Mouse (Mus musculus) liver, embryonic 12.5 days (tissue): ENCODE measurements around the gene Ush2a. TPM values are rescaled to one million over a fixed set of nuclear protein-coding genes. Genes with fewer than 3 reads are reported as not detected.

Source experiments
- ATAC-seq: fragments of 200-750 bp; cut with Nextera tagmentation; 2 replicates; pipeline ENCODE4 v1.8.0; 2017; ENCODE audit warnings: moderate number of reproducible peaks, mild to moderate bottlenecking, moderate library complexity
- H3K27ac ChIP-seq: fragments of 300-500 bp; sonication (generic); 2 replicates; pipeline ENCODE4 v1.5.1; 2016; ENCODE audit warnings: mild to moderate bottlenecking
- H3K27me3 ChIP-seq: fragments of 300-500 bp; sonication (generic); replicated peaks from 2 replicates; pipeline ENCODE4 v1.6.1; 2016; ENCODE audit warnings: mild to moderate bottlenecking, moderate library complexity
- H3K36me3 ChIP-seq: fragments of 300-500 bp; sonication (generic); 2 replicates; pipeline ENCODE4 v1.6.1; 2016; ENCODE audit warnings: mild to moderate bottlenecking, moderate library complexity
- H3K4me1 ChIP-seq: fragments of 300-500 bp; sonication (generic); 2 replicates; pipeline ENCODE4 v1.6.1; 2016
- H3K4me2 ChIP-seq: fragments of 300-500 bp; sonication (generic); 2 replicates; pipeline ENCODE4 v1.6.1; 2016; ENCODE audit warnings: mild to moderate bottlenecking, moderate library complexity
- H3K4me3 ChIP-seq: fragments of 300-500 bp; sonication (generic); 2 replicates; pipeline ENCODE4 v1.5.1; 2016; ENCODE audit warnings: mild to moderate bottlenecking, moderate library complexity
- H3K9ac ChIP-seq: fragments of 300-500 bp; sonication (generic); 2 replicates; pipeline ENCODE4 v1.6.1; 2016; ENCODE audit warnings: mild to moderate bottlenecking, moderate library complexity
- H3K9me3 ChIP-seq: fragments of 300-500 bp; sonication (generic); replicated peaks from 2 replicates; pipeline ENCODE4 v1.6.1; 2016; ENCODE audit warnings: mild to moderate bottlenecking, moderate library complexity
- WGBS: fragments of 180-500 bp; shearing (Covaris S2); methylation state at CpG from one replicate; pipeline ENCODE4 v1.1.7; 2016; ENCODE audit not compliant: insufficient replicate concordance; 5-methylcytosine and 5-hydroxymethylcytosine counted together
- polyA plus RNA-seq: library from polyadenylated mRNA; unstranded; fragments of >200 nt; fragmentation: Nextera tagmentation; extraction: Ambion mirVana; gene quantifications from 2 replicates; pipeline ENCODE4 v1.2.1, GENCODE M21; 2016

Ush2a gene
- polyA plus RNA-seq, 1 experiment from 2014 or later, result 0.06 TPM

- WGBS, result 78% methylated on average over 5 of the region's 5 CpGs
- Histone ChIP-seq H3K36me3 (no peaks in the 10 kb centered on the region), H3K9ac (no peak overlapping the region), H3K27ac (no peak overlapping the region), H3K4me3 (no peak overlapping the region), H3K27me3 (no peaks in the 10 kb centered on the region), H3K4me2 (no peak overlapping the region), H3K9me3 (no peaks in the 10 kb centered on the region), H3K4me1 (no peaks in the 10 kb centered on the region)
- no peak for ATAC-seq
These were observed 243.1 kb downstream of the Ush2a start for GRCm38 (mm10) chr1:188504958-188505357.

- Histone ChIP-seq H3K4me1 (no peaks in the 10 kb centered on the region), H3K9ac (no peak overlapping the region), H3K4me2 (no peak overlapping the region), H3K36me3 (no peaks in the 10 kb centered on the region), H3K9me3 (no peaks in the 10 kb centered on the region), H3K27ac (no peak overlapping the region), H3K4me3 (no peak overlapping the region), H3K27me3 (no peaks in the 10 kb centered on the region)
- no peak for ATAC-seq
- 70% methylated on average over 8 of the region's 8 CpGs for WGBS
These were observed 257.0 kb downstream of the Ush2a start for GRCm38 (mm10) chr1:188518792-188519191.

- no peak for ATAC-seq
- Histone ChIP-seq H3K27ac (no peak overlapping the region), H3K4me1 (no peaks in the 10 kb centered on the region), H3K4me2 (no peak overlapping the region), H3K36me3 (no peaks in the 10 kb centered on the region), H3K9me3 (no peaks in the 10 kb centered on the region), H3K4me3 (no peak overlapping the region), H3K9ac (no peak overlapping the region), H3K27me3 (no peaks in the 10 kb centered on the region)
- WGBS, result 56% methylated on average over 3 of the region's 3 CpGs
These were observed 265.6 kb downstream of the Ush2a start for GRCm38 (mm10) chr1:188527451-188527850.

GRCm38 (mm10) chr1:188529606-188530131 is 267.8 kb downstream of the Ush2a start:
- WGBS, result 80% methylated on average over 6 of the region's 6 CpGs
- no peak overlapping the region for H3K4me2 ChIP-seq
- H3K4me3 ChIP-seq, result no peak overlapping the region
- no peaks in the 10 kb centered on the region for H3K4me1 ChIP-seq
- no peaks in the 10 kb centered on the region for H3K36me3 ChIP-seq
- no peak overlapping the region for H3K27ac ChIP-seq
- no peak for ATAC-seq
- H3K9ac ChIP-seq, result no peak overlapping the region
- H3K27me3 ChIP-seq, result no peaks in the 10 kb centered on the region
- no peaks in the 10 kb centered on the region for H3K9me3 ChIP-seq

GRCm38 (mm10) chr1:188537021-188537420 is 275.2 kb downstream of the Ush2a start:
- H3K27ac ChIP-seq, result no peak overlapping the region
- WGBS, result 65% methylated on average over 1 of the region's 1 CpGs
- H3K27me3 ChIP-seq, result no peaks in the 10 kb centered on the region
- no peaks in the 10 kb centered on the region for H3K9me3 ChIP-seq
- no peak overlapping the region for H3K9ac ChIP-seq
- H3K4me1 ChIP-seq, result no peaks in the 10 kb centered on the region
- H3K4me3 ChIP-seq, result no peak overlapping the region
- no peak overlapping the region for H3K4me2 ChIP-seq
- ATAC-seq, result no peak
- no peaks in the 10 kb centered on the region for H3K36me3 ChIP-seq

- Histone ChIP-seq H3K9me3 (no peaks in the 10 kb centered on the region), H3K27ac (no peak overlapping the region), H3K9ac (no peak overlapping the region), H3K4me1 (no peaks in the 10 kb centered on the region), H3K36me3 (no peaks in the 10 kb centered on the region), H3K27me3 (no peaks in the 10 kb centered on the region), H3K4me3 (no peak overlapping the region), H3K4me2 (no peak overlapping the region)
- 81% methylated on average over 5 of the region's 5 CpGs for WGBS
- ATAC-seq, result 0 out of 2 replicates have a peak, but pooled peaks have one; percentile 13
These were observed 277.8 kb downstream of the Ush2a start for GRCm38 (mm10) chr1:188539621-188540020.

GRCm38 (mm10) chr1:188541492-188541891 is 279.7 kb downstream of the Ush2a start:
- Histone ChIP-seq H3K9me3 (no peaks in the 10 kb centered on the region), H3K27ac (no peak overlapping the region), H3K4me2 (no peak overlapping the region), H3K4me1 (no peaks in the 10 kb centered on the region), H3K9ac (no peak overlapping the region), H3K27me3 (no peaks in the 10 kb centered on the region), H3K36me3 (no peaks in the 10 kb centered on the region), H3K4me3 (no peak overlapping the region)
- ATAC-seq, result no peak
- 72% methylated on average over 3 of the region's 3 CpGs for WGBS

- Histone ChIP-seq H3K9me3 (no peaks in the 10 kb centered on the region), H3K36me3 (no peaks in the 10 kb centered on the region), H3K4me1 (no peaks in the 10 kb centered on the region), H3K27ac (no peak overlapping the region), H3K9ac (no peak overlapping the region), H3K4me2 (no peak overlapping the region), H3K4me3 (no peak overlapping the region), H3K27me3 (no peaks in the 10 kb centered on the region)
- WGBS, result 18% methylated on average over 1 of the region's 1 CpGs
- ATAC-seq, result no peak
These were observed 281.5 kb downstream of the Ush2a start for GRCm38 (mm10) chr1:188543364-188543763.

- ATAC-seq, result no peak
- no peak overlapping the region for H3K4me3 ChIP-seq
- H3K9ac ChIP-seq, result no peak overlapping the region
- H3K27ac ChIP-seq, result no peak overlapping the region
- H3K36me3 ChIP-seq, result no peaks in the 10 kb centered on the region
- H3K9me3 ChIP-seq, result no peaks in the 10 kb centered on the region
- 42% methylated on average over 13 of the region's 13 CpGs for WGBS
- H3K4me2 ChIP-seq, result no peak overlapping the region
- no peaks in the 10 kb centered on the region for H3K4me1 ChIP-seq
- H3K27me3 ChIP-seq, result no peaks in the 10 kb centered on the region
These were observed 287.9 kb downstream of the Ush2a start for GRCm38 (mm10) chr1:188549686-188550085.

- Histone ChIP-seq H3K4me2 (no peak overlapping the region), H3K36me3 (no peaks in the 10 kb centered on the region), H3K4me3 (no peak overlapping the region), H3K9me3 (no peaks in the 10 kb centered on the region), H3K27ac (no peak overlapping the region), H3K27me3 (no peaks in the 10 kb centered on the region), H3K9ac (no peak overlapping the region), H3K4me1 (no peaks in the 10 kb centered on the region)
- no peak for ATAC-seq
- whole genome bisulfite sequencing, result 78% methylated on average over 5 of the region's 5 CpGs
These were observed 290.0 kb downstream of the Ush2a start for GRCm38 (mm10) chr1:188551802-188552201.

- Histone ChIP-seq H3K36me3 (no peaks in the 10 kb centered on the region), H3K4me2 (no peak overlapping the region), H3K27ac (no peak overlapping the region), H3K27me3 (no peaks in the 10 kb centered on the region), H3K9me3 (no peaks in the 10 kb centered on the region), H3K9ac (no peak overlapping the region), H3K4me3 (no peak overlapping the region), H3K4me1 (no peaks in the 10 kb centered on the region)
- 13% methylated on average over 2 of the region's 2 CpGs for WGBS
- no peak for ATAC-seq
These were observed 297.1 kb downstream of the Ush2a start for GRCm38 (mm10) chr1:188558911-188559310.

- Histone ChIP-seq H3K36me3 (no peaks in the 10 kb centered on the region), H3K9ac (no peak overlapping the region), H3K4me1 (no peaks in the 10 kb centered on the region), H3K4me3 (no peak overlapping the region), H3K9me3 (no peaks in the 10 kb centered on the region), H3K4me2 (no peak overlapping the region), H3K27me3 (no peaks in the 10 kb centered on the region), H3K27ac (no peak overlapping the region)
- no peak for ATAC-seq
- WGBS, result 72% methylated on average over 5 of the region's 5 CpGs
These were observed 304.4 kb downstream of the Ush2a start for GRCm38 (mm10) chr1:188566229-188566628.

GRCm38 (mm10) chr1:188567486-188567885 is 305.7 kb downstream of the Ush2a start:
- Histone ChIP-seq H3K4me3 (no peak overlapping the region), H3K27me3 (no peaks in the 10 kb centered on the region), H3K36me3 (no peaks in the 10 kb centered on the region), H3K9ac (no peak overlapping the region), H3K4me2 (no peak overlapping the region), H3K27ac (no peak overlapping the region), H3K4me1 (no peaks in the 10 kb centered on the region), H3K9me3 (no peaks in the 10 kb centered on the region)
- ATAC-seq, result no peak
- WGBS, result 49% methylated on average over 4 of the region's 4 CpGs
